Mouse (Mus musculus): ENCODE measurements at regions not wholly inside any gene's neighbourhood (a gene's known extent, or its start where the extent isn't known, plus 50 kb on each side); places are given as distances from the start of the nearest gene placed in this dataset.

GRCm38 (mm10) chr8:126538136-126538535 lies 55.6 kb downstream of the Irf2bp2 start:
- DNase-seq = no peak

GRCm38 (mm10) chr8:126536928-126537618 lies 56.7 kb downstream of the Irf2bp2 start:
- DNase-seq = peak; percentile 93

GRCm38 (mm10) chr8:126536132-126536927 lies 57.5 kb downstream of the Irf2bp2 start:
- no peak for DNase-seq

- no peak for DNase-seq
Observed at GRCm38 (mm10) chr8:126532284-126532974, 57.6 kb upstream of the Tarbp1 start.

GRCm38 (mm10) chr8:126531459-126531858 lies 56.6 kb upstream of the Tarbp1 start:
- DNase-seq = no peak

- no peak for DNase-seq
Observed at GRCm38 (mm10) chr8:126529409-126529808, 54.5 kb upstream of the Tarbp1 start.

- DNase-seq = no peak
Observed at GRCm38 (mm10) chr8:126528434-126529080, 53.7 kb upstream of the Tarbp1 start.

- DNase-seq = no peak
Observed at GRCm38 (mm10) chr8:126526864-126527571, 52.2 kb upstream of the Tarbp1 start.

GRCm38 (mm10) chr8:126525575-126525974 lies 50.7 kb upstream of the Tarbp1 start:
- DNase-seq = no peak
